Mouse (Mus musculus) hindbrain, embryonic 12.5 days (tissue): ENCODE measurements around the gene Dnaic1. TPM values are rescaled to one million over a fixed set of nuclear protein-coding genes. Genes with fewer than 3 reads are reported as not detected.

ENCODE experiments used
- ATAC-seq: fragments of 200-750 bp; cut with Nextera tagmentation; 2 replicates; pipeline ENCODE4 v1.8.0; 2017; ENCODE audit warnings: moderate TSS enrichment; ENCODE audit not compliant: low FRiP score
- H3K27ac ChIP-seq: fragments of 300-500 bp; sonication (generic); 2 replicates; pipeline ENCODE4 v1.5.1; 2016; ENCODE audit warnings: mild to moderate bottlenecking
- H3K27me3 ChIP-seq: fragments of 300-500 bp; sonication (generic); 2 replicates; pipeline ENCODE4 v1.6.1; 2016; ENCODE audit warnings: mild to moderate bottlenecking
- H3K36me3 ChIP-seq: fragments of 300-500 bp; sonication (generic); 2 replicates; pipeline ENCODE4 v1.6.1; 2016; ENCODE audit warnings: mild to moderate bottlenecking
- H3K4me1 ChIP-seq: fragments of 300-500 bp; sonication (generic); 2 replicates; pipeline ENCODE4 v1.6.1; 2016
- H3K4me2 ChIP-seq: fragments of 300-500 bp; sonication (generic); replicated peaks from 2 replicates; pipeline ENCODE4 v1.6.1; 2016; ENCODE audit warnings: mild to moderate bottlenecking
- H3K4me3 ChIP-seq: fragments of 300-500 bp; sonication (generic); 2 replicates; pipeline ENCODE4 v1.5.1; 2016; ENCODE audit warnings: mild to moderate bottlenecking
- H3K9ac ChIP-seq: fragments of 300-500 bp; sonication (generic); 2 replicates; pipeline ENCODE4 v1.6.1; 2016; ENCODE audit warnings: mild to moderate bottlenecking, moderate library complexity
- H3K9me3 ChIP-seq: fragments of 300-500 bp; sonication (generic); replicated peaks from 2 replicates; pipeline ENCODE4 v1.6.1; 2016; ENCODE audit warnings: mild to moderate bottlenecking
- WGBS: fragments of 180-500 bp; shearing (Covaris S2); methylation state at CpG from one replicate; pipeline ENCODE4 v1.1.7; 2016; 5-methylcytosine and 5-hydroxymethylcytosine counted together
- polyA plus RNA-seq: library from polyadenylated mRNA; unstranded; fragments of >200 nt; fragmentation: Nextera tagmentation; extraction: Ambion mirVana; gene quantifications from 2 replicates; pipeline ENCODE4 v1.2.1, GENCODE M21; 2016

Dnaic1 gene
- polyA plus RNA-seq, 1 experiment from 2014 or later: 2.8 TPM

DNA sequence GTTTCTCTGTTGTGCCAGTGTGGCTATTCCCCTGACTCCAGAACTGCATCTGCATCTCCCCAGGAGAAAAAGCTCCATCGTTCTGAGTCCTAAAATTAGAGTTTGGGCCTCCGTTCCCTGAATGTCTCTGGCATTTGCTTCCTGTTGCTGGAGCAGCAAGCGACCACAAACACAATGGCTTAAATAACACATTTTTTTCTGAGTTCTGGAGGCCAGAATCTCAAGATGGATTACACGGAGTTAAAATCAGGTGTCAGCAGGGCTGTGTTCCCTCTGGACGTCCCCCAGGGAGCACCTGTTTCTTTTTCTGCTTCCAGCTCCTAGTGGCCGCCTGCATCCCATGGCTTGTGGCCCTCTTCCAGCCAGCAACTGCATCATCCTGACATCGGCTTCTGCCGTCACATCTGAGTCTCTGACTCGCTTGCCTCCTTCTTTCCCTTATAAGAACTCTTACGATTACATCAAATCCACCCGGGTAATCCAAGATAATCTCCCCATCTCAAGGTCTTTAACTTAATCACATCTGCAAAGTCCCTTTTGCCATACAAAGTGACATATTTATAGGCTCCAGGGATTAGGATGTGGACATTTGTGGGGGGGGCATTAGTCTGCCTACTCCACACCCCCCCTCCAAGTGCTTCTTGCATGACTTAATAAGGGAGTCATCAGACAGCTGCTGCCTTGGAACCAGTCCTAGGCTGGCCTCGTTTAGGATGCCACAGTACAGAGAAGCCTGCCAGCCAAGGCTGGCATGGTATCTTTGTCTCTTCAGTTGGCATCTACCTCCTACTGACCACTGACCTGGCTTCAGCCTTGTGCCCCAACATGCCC lies 49.6 kb downstream of the Dnaic1 start:
- Histone ChIP-seq H3K27me3 (peaks cover 5% of the 10 kb centered on the region), H3K4me3 (no peak overlapping the region), H3K4me1 (peaks cover 25% of the 10 kb centered on the region), H3K36me3 (no peaks in the 10 kb centered on the region), H3K4me2 (no peak overlapping the region), H3K9ac (no peak overlapping the region), H3K9me3 (no peaks in the 10 kb centered on the region), H3K27ac (peak overlapping the region; percentile 37; the same call in 1 of the 2 replicates)
- no peak for ATAC-seq
- WGBS: 53% methylated on average over 12 of the region's 12 CpGs

GRCm38 (mm10) chr4:41622071-41622470 lies 52.5 kb downstream of the Dnaic1 start:
- H3K27ac ChIP-seq: no peak overlapping the region

GRCm38 (mm10) chr4:41628202-41628927 lies 58.8 kb downstream of the Dnaic1 start:
- Histone ChIP-seq H3K27ac (peak overlapping the region; percentile 85), H3K36me3 (no peaks in the 10 kb centered on the region), H3K4me1 (peaks cover 63% of the 10 kb centered on the region), H3K27me3 (no peaks in the 10 kb centered on the region), H3K9me3 (no peaks in the 10 kb centered on the region), H3K9ac (no peak overlapping the region), H3K4me2 (0 out of 2 replicates have a peak overlapping the region, but pooled peaks have one; percentile 11), H3K4me3 (no peak overlapping the region)
- 3% methylated on average over 8 of the region's 8 CpGs for WGBS
- peak; percentile 63 for ATAC-seq

More at GRCm38 (mm10) chr4:41622071-41622470, 52.5 kb downstream of the Dnaic1 start:
- peaks cover 25% of the 10 kb centered on the region for H3K4me1 ChIP-seq
- no peak for ATAC-seq
- no peaks in the 10 kb centered on the region for H3K36me3 ChIP-seq
- 88% methylated on average over 14 of the region's 14 CpGs for whole genome bisulfite sequencing
- H3K4me2 ChIP-seq: no peak overlapping the region
- H3K9ac ChIP-seq: no peak overlapping the region
- H3K4me3 ChIP-seq: no peak overlapping the region
- H3K27me3 ChIP-seq: no peaks in the 10 kb centered on the region
- H3K9me3 ChIP-seq: no peaks in the 10 kb centered on the region

DNA sequence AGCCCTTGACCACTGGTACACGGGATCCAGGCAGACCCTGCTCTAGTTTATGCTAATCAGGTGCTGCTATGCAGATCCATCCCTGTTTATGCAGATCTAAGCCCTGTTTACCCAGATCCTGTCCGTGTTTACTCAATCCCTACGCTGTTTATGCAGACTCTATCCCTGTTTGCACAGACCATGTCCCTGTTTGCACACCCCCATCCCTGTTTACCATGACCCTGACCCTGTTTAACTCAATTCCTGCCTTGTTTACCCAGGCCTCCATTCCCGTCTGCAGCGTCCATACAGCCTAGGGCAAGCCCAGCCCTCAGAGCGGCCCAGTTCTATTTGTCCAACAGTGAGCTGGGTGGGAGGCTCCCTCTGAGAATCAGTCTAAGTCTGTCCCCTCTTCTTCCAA lies 60.6 kb downstream of the Dnaic1 start:
- peaks cover 63% of the 10 kb centered on the region for H3K4me1 ChIP-seq
- WGBS: 28% methylated on average over 6 of the region's 6 CpGs
- H3K9ac ChIP-seq: no peak overlapping the region
- H3K36me3 ChIP-seq: no peaks in the 10 kb centered on the region
- H3K4me3 ChIP-seq: no peak overlapping the region
- H3K4me2 ChIP-seq: no peak overlapping the region
- no peaks in the 10 kb centered on the region for H3K27me3 ChIP-seq
- H3K9me3 ChIP-seq: no peaks in the 10 kb centered on the region
- ATAC-seq: no peak
- H3K27ac ChIP-seq: no peak overlapping the region

GRCm38 (mm10) chr4:41631390-41631789 lies 61.8 kb downstream of the Dnaic1 start:
- peak overlapping the region; percentile 35 for H3K4me2 ChIP-seq
- H3K4me1 ChIP-seq: peaks cover 71% of the 10 kb centered on the region
- peak overlapping the region; percentile 39 for H3K9ac ChIP-seq
- no peaks in the 10 kb centered on the region for H3K9me3 ChIP-seq
- H3K36me3 ChIP-seq: no peaks in the 10 kb centered on the region
- no peaks in the 10 kb centered on the region for H3K27me3 ChIP-seq
- ATAC-seq: peak; percentile 63
- peak overlapping the region; percentile 81 for H3K27ac ChIP-seq
- under 1% methylated on average over 11 of the region's 11 CpGs for WGBS
- no peak overlapping the region for H3K4me3 ChIP-seq

GRCm38 (mm10) chr4:41633001-41633400 lies 63.4 kb downstream of the Dnaic1 start:
- no peak overlapping the region for H3K4me2 ChIP-seq
- 79% methylated on average over 9 of the region's 9 CpGs for WGBS
- no peaks in the 10 kb centered on the region for H3K27me3 ChIP-seq
- no peak overlapping the region for H3K4me3 ChIP-seq
- no peaks in the 10 kb centered on the region for H3K9me3 ChIP-seq
- peaks cover 3% of the 10 kb centered on the region; the same call in 1 of the 2 replicates for H3K36me3 ChIP-seq
- H3K27ac ChIP-seq: no peak overlapping the region
- no peak overlapping the region for H3K9ac ChIP-seq
- ATAC-seq: no peak
- H3K4me1 ChIP-seq: peaks cover 76% of the 10 kb centered on the region

DNA sequence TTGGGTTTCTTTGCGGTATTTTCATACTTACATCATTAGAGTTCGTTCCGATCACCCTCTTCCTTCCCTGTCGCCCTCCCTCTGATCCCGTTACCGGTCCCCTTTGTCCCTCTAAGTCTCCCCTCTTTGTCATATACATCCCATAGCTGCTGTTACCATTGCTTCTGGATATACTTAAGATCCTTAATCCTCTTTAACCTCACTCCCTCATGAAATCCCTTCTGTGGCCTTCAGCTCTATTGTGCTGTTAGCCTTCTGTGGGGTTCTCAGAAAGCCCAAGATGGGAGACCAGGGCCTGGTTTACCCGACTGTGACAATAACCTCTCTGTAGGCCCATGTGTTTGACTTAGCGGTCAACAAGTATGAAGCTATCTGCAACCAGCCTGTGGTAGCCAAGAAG lies 65.1 kb downstream of the Dnaic1 start:
- Histone ChIP-seq H3K27me3 (no peaks in the 10 kb centered on the region), H3K4me3 (no peak overlapping the region), H3K4me1 (peaks cover 76% of the 10 kb centered on the region), H3K9me3 (no peaks in the 10 kb centered on the region), H3K27ac (no peak overlapping the region), H3K9ac (no peak overlapping the region), H3K4me2 (no peak overlapping the region), H3K36me3 (peaks cover 7% of the 10 kb centered on the region; the same call in 1 of the 2 replicates)
- 92% methylated on average over 8 of the region's 8 CpGs for WGBS
- ATAC-seq: no peak

DNA sequence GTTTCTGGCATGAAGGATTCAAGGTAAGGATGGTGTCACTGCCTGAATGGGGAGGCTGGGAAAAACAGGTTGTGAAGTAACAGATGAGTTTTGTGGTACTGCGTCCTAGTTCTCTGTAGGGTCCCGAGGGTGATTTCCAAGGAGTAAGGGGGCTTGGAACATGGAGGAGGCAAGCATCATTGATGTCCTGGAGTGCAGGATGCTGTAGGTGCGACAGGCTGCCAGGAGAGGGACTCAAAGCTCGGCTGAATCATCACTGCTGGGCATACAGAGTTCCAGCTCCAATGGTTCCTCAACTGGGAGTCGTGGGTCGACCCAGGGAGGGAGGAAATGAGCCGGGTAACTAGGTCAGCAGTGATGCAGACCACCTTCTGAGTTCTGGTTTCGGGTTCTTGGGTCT lies 65.6 kb downstream of the Dnaic1 start:
- Histone ChIP-seq H3K27ac (no peak overlapping the region), H3K9me3 (no peaks in the 10 kb centered on the region), H3K27me3 (no peaks in the 10 kb centered on the region), H3K4me3 (no peak overlapping the region), H3K4me1 (peaks cover 71% of the 10 kb centered on the region), H3K36me3 (peaks cover 7% of the 10 kb centered on the region; the same call in 1 of the 2 replicates), H3K9ac (no peak overlapping the region), H3K4me2 (no peak overlapping the region)
- WGBS: 74% methylated on average over 8 of the region's 8 CpGs
- ATAC-seq: no peak

DNA sequence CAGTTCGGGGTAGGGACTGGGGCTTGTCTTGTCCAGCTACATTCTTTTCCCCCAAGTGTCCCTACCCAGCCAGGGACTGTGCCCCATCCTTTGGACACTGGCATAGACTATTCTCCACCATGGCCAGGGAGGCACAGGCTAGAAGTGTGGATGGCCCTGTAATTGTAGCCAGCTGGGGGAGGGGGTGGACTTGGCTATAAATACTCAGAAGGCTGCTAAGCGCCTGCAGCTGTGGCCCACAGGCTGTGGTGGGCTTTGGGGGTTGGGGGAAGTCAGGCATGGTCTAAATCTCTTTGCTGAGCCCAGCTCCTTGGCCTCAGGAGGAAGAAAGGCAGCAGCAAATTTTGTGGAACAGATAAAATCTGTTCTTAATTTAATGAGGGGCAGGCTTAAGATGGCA lies 66.3 kb downstream of the Dnaic1 start:
- ATAC-seq: no peak
- 67% methylated on average over 2 of the region's 2 CpGs for WGBS
- Histone ChIP-seq H3K4me1 (peaks cover 70% of the 10 kb centered on the region), H3K9me3 (no peaks in the 10 kb centered on the region), H3K4me3 (no peak overlapping the region), H3K36me3 (peaks cover 7% of the 10 kb centered on the region; the same call in 1 of the 2 replicates), H3K27me3 (no peaks in the 10 kb centered on the region), H3K9ac (no peak overlapping the region), H3K27ac (peak overlapping the region; percentile 58; the same call in 1 of the 2 replicates), H3K4me2 (no peak overlapping the region)

DNA sequence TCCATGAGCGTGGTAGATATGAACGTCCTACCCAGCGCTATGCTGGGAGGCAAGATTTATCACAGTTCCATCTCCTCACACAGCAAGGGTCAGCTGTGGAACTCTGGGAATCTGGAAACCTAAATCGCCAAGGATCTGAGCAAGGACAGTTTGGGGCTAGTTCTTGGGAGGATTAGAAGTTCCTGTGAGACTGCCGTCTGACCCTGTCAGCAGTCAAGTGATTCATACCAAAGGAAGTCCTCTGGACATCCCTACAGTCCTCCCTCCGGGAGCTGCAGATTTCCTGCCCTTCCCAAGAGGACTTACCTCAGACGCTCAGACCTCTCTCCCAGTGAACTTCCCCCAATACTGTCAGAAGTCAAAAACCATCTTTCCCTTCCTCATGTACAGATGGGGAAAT lies 66.8 kb downstream of the Dnaic1 start:
- Histone ChIP-seq H3K4me2 (no peak overlapping the region), H3K9me3 (no peaks in the 10 kb centered on the region), H3K9ac (no peak overlapping the region), H3K36me3 (peaks cover 7% of the 10 kb centered on the region; the same call in 1 of the 2 replicates), H3K27ac (peak overlapping the region; percentile 58; the same call in 1 of the 2 replicates), H3K4me1 (peaks cover 66% of the 10 kb centered on the region), H3K27me3 (no peaks in the 10 kb centered on the region), H3K4me3 (no peak overlapping the region)
- no peak for ATAC-seq
- WGBS: 55% methylated on average over 7 of the region's 7 CpGs

DNA sequence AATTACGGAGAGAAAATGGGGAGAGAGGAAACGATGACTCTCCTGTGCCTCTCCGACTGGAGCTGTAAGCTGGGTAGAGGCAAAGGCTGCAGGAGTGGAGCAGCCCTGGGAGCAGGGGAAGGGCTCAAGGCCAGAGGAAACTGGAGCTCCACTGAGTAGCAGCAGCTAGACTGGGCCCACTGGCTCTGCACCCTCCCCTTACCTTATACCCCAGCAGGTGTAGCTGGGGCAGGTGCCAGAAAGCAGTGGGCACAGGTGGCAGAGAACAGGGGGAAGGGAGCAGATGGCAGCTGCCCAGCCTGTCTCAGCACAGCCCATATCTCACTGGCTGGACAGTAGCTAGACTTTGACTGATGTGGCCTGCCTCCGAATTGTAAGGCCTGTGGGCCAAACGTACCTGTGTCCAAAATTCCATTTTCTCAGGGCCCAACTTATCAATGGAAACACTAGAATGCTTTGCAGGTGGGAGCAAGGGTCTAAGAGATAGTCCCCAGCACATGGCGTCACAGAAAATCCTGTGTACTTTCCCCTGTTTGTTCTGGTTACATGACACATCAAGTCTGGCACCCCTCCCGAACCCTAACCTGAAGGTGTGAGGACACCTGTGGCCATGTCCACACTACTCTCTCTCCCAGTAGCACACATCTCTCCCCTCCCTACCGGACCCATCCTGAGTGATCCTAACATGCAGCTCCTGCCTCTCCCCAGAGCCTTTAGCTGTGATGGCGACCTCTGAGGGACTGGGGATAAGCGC lies 67.5 kb downstream of the Dnaic1 start:
- Histone ChIP-seq H3K4me2 (no peak overlapping the region), H3K9me3 (no peaks in the 10 kb centered on the region), H3K4me3 (no peak overlapping the region), H3K27ac (no peak overlapping the region; the same call in 1 of the 2 replicates), H3K9ac (0 out of 2 replicates have a peak overlapping the region, but pooled peaks have one; percentile 5), H3K27me3 (no peaks in the 10 kb centered on the region), H3K36me3 (peaks cover 7% of the 10 kb centered on the region; the same call in 1 of the 2 replicates), H3K4me1 (peaks cover 59% of the 10 kb centered on the region)
- ATAC-seq: no peak
- WGBS: 86% methylated on average over 10 of the region's 10 CpGs
